Mouse (Mus musculus) stomach, postnatal 0 days (tissue): ENCODE measurements around the gene Tcf12.

ENCODE experiments used
- CTCF ChIP-seq: IDR thresholded peaks from 2 replicates; pipeline ENCODE4 v1.5.1; 2016; ENCODE audit warnings: antibody characterized with exemption, low read depth, mild to moderate bottlenecking, moderate library complexity
- EP300 ChIP-seq: optimal IDR thresholded peaks from 2 replicates; pipeline ENCODE3; 2016; ENCODE audit warnings: antibody characterized with exemption

DNA sequence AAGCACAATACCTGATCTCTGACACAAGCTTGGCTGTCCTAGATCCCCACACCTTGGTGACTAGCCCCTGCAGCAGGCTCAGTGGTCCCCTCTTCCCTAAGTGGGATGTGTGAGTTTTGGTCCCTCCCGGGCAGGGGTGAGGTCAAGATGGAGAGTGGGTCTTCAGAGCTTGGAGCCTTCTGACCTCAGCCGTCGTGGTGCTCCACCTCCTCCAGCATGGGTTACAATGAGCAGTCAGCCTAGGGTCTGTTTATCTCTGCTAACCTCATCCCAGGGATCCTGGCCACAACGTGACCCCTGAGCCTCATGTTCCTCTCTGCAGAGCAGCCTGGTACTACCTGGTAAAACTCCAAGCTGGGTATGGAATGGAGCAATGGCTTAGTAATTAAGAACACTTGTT, 303.9 kb downstream of the Tcf12 start:
- TF ChIP-seq CTCF, result no peak
- no peak for TF ChIP-seq EP300
